Mouse (Mus musculus) neural tube, embryonic 13.5 days (tissue): ENCODE measurements around the gene Rnf130. TPM values are rescaled to one million over a fixed set of nuclear protein-coding genes. Genes with fewer than 3 reads are reported as not detected.

Experiments
- ATAC-seq: fragments of 200-750 bp; cut with Nextera tagmentation; 2 replicates; pipeline ENCODE4 v1.8.0; 2017; ENCODE audit warnings: low read depth, mild to moderate bottlenecking, moderate TSS enrichment, moderate library complexity
- H3K27ac ChIP-seq: fragments of 300-500 bp; sonication (generic); replicated peaks from 2 replicates; pipeline ENCODE4 v1.5.1; 2015; ENCODE audit warnings: moderate library complexity, mild to moderate bottlenecking, inconsistent platforms
- H3K27me3 ChIP-seq: fragments of 300-500 bp; sonication (generic); 2 replicates; pipeline ENCODE4 v1.6.1; 2015; ENCODE audit warnings: mild to moderate bottlenecking, inconsistent platforms
- H3K36me3 ChIP-seq: fragments of 300-500 bp; sonication (generic); 2 replicates; pipeline ENCODE4 v1.6.1; 2015; ENCODE audit warnings: mild to moderate bottlenecking, inconsistent platforms
- H3K4me1 ChIP-seq: fragments of 300-500 bp; sonication (generic); replicated peaks from 2 replicates; pipeline ENCODE4 v1.6.1; 2015; ENCODE audit warnings: inconsistent platforms
- H3K4me2 ChIP-seq: fragments of 300-500 bp; sonication (generic); 2 replicates; pipeline ENCODE4 v1.6.1; 2015; ENCODE audit warnings: inconsistent platforms, mild to moderate bottlenecking, moderate library complexity
- H3K4me3 ChIP-seq: fragments of 300-500 bp; sonication (generic); 2 replicates; pipeline ENCODE4 v1.5.1; 2015; ENCODE audit warnings: mild to moderate bottlenecking, inconsistent platforms
- H3K9ac ChIP-seq: fragments of 300-500 bp; sonication (generic); 2 replicates; pipeline ENCODE4 v1.6.1; 2015; ENCODE audit warnings: moderate library complexity, mild to moderate bottlenecking, inconsistent platforms
- H3K9me3 ChIP-seq: fragments of 300-500 bp; sonication (generic); 2 replicates; pipeline ENCODE4 v1.6.1; 2016; ENCODE audit warnings: inconsistent platforms
- WGBS: fragments of 180-500 bp; shearing (Covaris S2); methylation state at CpG from one replicate; pipeline ENCODE4 v1.1.7; 2015; 5-methylcytosine and 5-hydroxymethylcytosine counted together
- polyA plus RNA-seq: library from polyadenylated mRNA; unstranded; fragments of >200 nt; fragmentation: Nextera tagmentation; extraction: Ambion mirVana; gene quantifications from 2 replicates; pipeline ENCODE4 v1.2.1, GENCODE M21; 2015

The Rnf130 gene
- polyA plus RNA-seq, 1 experiment from 2014 or later: 59.2 TPM

DNA sequence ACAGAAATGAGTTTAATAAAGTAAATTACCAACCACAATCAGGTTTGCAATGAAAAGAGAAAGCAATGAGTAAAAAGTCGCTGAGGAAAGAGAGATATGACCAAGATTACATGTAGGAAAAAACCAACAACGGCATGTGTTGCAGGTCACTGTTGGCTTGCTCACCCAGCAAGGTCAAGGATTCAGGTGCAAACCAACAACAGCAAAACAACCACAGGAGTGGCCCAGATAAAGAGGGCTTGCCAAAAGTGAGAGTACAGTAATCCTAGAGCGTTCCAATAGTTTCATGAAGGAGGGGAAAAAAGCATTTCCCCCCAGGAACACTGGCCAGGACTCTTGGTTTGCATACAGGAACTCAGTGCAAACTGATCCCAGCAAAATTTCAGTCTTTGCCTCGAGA is 28.7 kb upstream of the Rnf130 start:
- H3K9ac ChIP-seq: no peak overlapping the region
- no peaks in the 10 kb centered on the region for H3K4me1 ChIP-seq
- 87% methylated on average over 4 of the region's 4 CpGs for WGBS
- no peaks in the 10 kb centered on the region for H3K9me3 ChIP-seq
- no peak overlapping the region for H3K27ac ChIP-seq
- H3K4me3 ChIP-seq: no peak overlapping the region
- H3K27me3 ChIP-seq: no peaks in the 10 kb centered on the region
- H3K4me2 ChIP-seq: no peak overlapping the region
- H3K36me3 ChIP-seq: no peaks in the 10 kb centered on the region
- no peak for ATAC-seq

DNA sequence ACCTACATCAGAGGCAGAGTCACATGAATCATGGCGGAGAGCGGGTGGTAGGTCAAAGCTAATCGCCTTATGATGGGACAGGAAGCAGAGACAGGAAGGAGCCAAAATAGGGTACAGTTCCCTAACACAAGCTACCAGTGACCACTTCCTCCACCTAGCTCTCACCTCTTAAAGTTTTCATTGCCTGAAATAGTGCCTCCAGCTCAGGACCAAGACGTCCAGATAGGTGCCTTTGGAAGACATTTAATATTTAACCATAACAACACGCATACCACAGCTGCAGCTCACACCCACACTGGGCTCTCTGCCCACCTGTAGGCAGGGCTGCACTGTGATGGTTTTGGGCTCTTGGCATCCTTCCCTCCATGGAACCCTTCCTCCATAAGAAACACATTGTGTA is 27.8 kb upstream of the Rnf130 start:
- no peak overlapping the region for H3K9ac ChIP-seq
- H3K4me2 ChIP-seq: no peak overlapping the region
- no peak overlapping the region for H3K27ac ChIP-seq
- WGBS: 86% methylated on average over 5 of the region's 5 CpGs
- no peak overlapping the region for H3K4me3 ChIP-seq
- H3K27me3 ChIP-seq: no peaks in the 10 kb centered on the region
- no peaks in the 10 kb centered on the region for H3K36me3 ChIP-seq
- no peaks in the 10 kb centered on the region for H3K9me3 ChIP-seq
- no peak for ATAC-seq
- H3K4me1 ChIP-seq: no peaks in the 10 kb centered on the region

DNA sequence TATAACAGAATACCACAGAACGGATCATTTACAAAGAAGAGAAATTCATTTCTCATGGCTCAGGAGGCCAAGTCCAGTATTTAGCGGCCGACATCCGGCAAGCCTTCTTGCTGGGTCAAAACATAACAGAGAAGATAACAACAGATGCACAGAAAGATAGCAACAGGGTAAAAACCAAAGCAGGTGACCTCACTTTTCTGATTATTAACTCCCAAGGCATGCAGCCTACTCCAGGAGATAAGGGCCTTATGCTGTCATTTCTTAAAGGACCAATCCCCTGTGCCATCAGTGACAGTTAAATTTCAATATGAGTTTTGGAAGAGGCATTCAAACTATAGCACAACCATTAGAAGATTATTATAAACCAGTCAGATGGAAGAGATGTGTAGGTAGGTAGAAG is 22.3 kb upstream of the Rnf130 start:
- Histone ChIP-seq H3K36me3 (no peaks in the 10 kb centered on the region), H3K27ac (no peak overlapping the region), H3K4me3 (no peak overlapping the region), H3K27me3 (no peaks in the 10 kb centered on the region), H3K9ac (no peak overlapping the region), H3K4me1 (no peaks in the 10 kb centered on the region), H3K4me2 (no peak overlapping the region), H3K9me3 (no peaks in the 10 kb centered on the region)
- ATAC-seq: no peak
- 89% methylated on average over 4 of the region's 4 CpGs for WGBS

DNA sequence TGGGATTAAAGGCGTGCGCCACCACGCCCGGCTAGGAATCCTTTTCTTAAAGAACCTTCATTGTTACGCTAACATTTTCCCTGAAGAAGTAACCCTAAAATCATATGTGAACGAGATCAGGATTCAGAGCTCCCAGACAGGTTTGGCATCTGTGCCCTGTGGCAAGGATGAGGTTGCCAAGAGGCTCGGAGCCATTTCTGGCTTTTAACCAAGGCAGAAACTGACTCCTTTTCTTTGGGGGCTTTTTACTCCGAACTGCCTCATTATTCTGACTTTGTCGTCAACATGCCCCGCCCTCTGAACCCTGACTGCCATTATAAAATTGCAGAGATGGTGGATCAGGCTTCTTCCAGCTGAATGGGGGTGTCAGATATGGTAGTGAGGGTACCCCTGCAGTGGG is 17.4 kb upstream of the Rnf130 start:
- Histone ChIP-seq H3K9ac (no peak overlapping the region), H3K27ac (no peak overlapping the region), H3K4me2 (no peak overlapping the region), H3K27me3 (no peaks in the 10 kb centered on the region), H3K4me3 (no peak overlapping the region), H3K36me3 (no peaks in the 10 kb centered on the region), H3K9me3 (no peaks in the 10 kb centered on the region), H3K4me1 (no peaks in the 10 kb centered on the region)
- WGBS: 67% methylated on average over 10 of the region's 10 CpGs
- ATAC-seq: no peak

DNA sequence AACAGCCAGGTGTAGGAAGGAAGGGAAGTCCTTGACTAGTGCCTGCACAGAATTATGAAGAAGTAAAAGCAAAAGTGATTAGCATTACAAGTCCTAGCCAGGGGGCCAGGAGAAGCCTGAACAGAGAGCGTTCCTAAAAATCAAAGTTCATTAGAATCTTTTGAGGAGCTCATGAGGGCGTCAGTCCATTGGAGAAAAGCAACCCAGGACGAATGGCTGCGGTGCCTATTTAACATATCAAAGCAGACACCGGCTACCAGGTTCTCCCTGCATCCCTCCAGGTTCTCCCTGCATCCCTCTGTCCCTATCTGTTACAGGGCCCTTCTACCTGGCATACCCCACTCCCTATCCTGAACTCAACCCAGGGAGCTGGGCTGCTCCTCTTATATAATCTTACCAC is 16.9 kb upstream of the Rnf130 start:
- no peak overlapping the region for H3K4me3 ChIP-seq
- H3K9me3 ChIP-seq: no peaks in the 10 kb centered on the region
- H3K4me2 ChIP-seq: no peak overlapping the region
- ATAC-seq: no peak
- no peaks in the 10 kb centered on the region for H3K27me3 ChIP-seq
- 20% methylated on average over 5 of the region's 5 CpGs for WGBS
- H3K27ac ChIP-seq: no peak overlapping the region
- no peak overlapping the region for H3K9ac ChIP-seq
- H3K4me1 ChIP-seq: no peaks in the 10 kb centered on the region
- H3K36me3 ChIP-seq: no peaks in the 10 kb centered on the region

DNA sequence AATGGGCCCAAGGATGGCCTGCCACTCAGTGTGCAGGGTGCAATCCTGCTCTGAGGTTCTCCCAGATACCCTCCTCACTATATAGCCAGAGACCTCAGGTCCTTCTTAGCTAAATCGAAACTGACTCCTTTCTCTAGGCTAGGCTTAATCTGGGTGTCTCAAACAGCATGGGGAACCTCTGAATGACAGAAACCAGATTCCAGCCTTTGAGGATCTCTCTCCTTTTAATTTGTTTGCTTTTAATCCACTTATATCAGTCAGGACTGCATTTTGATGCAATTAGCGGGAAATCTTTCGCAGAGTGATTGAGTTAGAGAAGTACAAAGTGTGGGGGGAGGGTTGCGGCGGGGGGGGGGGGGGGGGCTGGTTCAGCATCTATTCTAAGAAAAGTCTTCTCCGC is 12.1 kb upstream of the Rnf130 start:
- no peak overlapping the region for H3K27ac ChIP-seq
- H3K9me3 ChIP-seq: no peaks in the 10 kb centered on the region
- H3K4me2 ChIP-seq: no peak overlapping the region
- no peaks in the 10 kb centered on the region for H3K4me1 ChIP-seq
- H3K9ac ChIP-seq: no peak overlapping the region
- no peak for ATAC-seq
- 85% methylated on average over 6 of the region's 6 CpGs for WGBS
- H3K4me3 ChIP-seq: no peak overlapping the region
- no peaks in the 10 kb centered on the region for H3K27me3 ChIP-seq
- H3K36me3 ChIP-seq: no peaks in the 10 kb centered on the region

DNA sequence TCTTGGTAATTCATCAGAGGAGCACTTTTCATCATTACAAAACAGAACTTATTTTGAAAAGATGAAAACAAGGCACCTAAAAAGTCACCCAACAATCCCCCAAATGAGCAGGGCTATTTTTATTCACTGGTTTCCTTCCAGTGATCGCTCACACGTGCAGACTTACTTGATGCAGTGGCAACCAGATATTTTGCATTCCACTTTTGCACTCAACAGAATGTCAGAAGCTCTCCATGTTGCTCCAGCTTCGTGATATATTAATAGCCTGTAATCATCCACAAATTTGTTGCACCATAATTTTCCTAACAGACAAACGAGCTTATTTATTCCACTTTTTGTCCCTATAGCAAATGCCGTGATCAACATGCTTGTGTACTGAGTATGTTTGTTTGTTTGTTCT is 8.6 kb upstream of the Rnf130 start:
- H3K9me3 ChIP-seq: no peaks in the 10 kb centered on the region
- no peaks in the 10 kb centered on the region for H3K27me3 ChIP-seq
- no peak overlapping the region for H3K9ac ChIP-seq
- no peaks in the 10 kb centered on the region for H3K36me3 ChIP-seq
- H3K27ac ChIP-seq: no peak overlapping the region
- no peak overlapping the region for H3K4me2 ChIP-seq
- H3K4me3 ChIP-seq: no peak overlapping the region
- no peak for ATAC-seq
- WGBS: 86% methylated on average over 5 of the region's 5 CpGs
- H3K4me1 ChIP-seq: no peaks in the 10 kb centered on the region

DNA sequence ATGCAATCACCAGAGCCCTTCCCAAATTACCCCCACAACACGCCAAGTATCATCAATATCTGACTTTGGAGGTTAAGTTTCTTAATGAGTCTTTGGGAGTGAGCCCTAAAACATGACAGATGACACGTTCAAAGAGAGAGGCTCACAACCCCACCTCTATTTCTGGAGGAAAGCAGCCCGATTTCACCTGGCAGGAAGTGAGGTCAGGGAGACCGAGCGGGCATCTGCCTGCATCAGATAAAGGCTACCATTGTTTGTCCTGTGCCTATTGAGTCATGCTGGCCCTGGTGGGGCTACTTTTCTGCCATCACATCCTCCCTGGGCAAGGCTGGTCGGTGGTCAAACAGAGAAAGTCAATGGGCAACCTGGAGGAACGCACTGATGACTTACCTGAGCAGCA is 7.6 kb upstream of the Rnf130 start:
- Histone ChIP-seq H3K27me3 (no peaks in the 10 kb centered on the region), H3K4me3 (no peak overlapping the region), H3K36me3 (no peaks in the 10 kb centered on the region), H3K9me3 (no peaks in the 10 kb centered on the region), H3K9ac (no peak overlapping the region), H3K4me1 (no peaks in the 10 kb centered on the region), H3K4me2 (no peak overlapping the region), H3K27ac (no peak overlapping the region)
- 87% methylated on average over 7 of the region's 7 CpGs for WGBS
- no peak for ATAC-seq

DNA sequence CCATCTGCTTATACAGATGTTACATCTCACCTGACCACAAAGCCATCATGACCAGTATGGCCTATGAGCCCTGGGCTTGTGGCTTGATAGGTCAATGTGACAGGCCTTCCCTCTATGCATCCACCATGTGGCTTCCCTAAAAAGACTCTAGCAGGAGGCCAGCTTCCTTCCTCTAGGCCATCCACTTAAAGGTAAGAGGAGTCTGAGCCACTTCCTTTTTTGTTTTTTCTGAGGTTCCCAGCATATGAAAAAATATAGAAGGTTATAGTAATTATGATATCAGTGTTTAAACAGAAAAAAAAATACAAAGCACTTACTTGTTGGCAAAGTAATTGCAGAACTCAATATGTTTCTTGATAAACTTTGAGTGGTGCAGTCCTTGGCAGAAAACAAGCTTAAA is 6.3 kb upstream of the Rnf130 start:
- peaks cover 5% of the 10 kb centered on the region for H3K27me3 ChIP-seq
- no peak overlapping the region for H3K4me2 ChIP-seq
- no peak overlapping the region for H3K27ac ChIP-seq
- H3K9me3 ChIP-seq: no peaks in the 10 kb centered on the region
- no peak overlapping the region for H3K4me3 ChIP-seq
- ATAC-seq: no peak
- H3K36me3 ChIP-seq: no peaks in the 10 kb centered on the region
- no peak overlapping the region for H3K9ac ChIP-seq
- H3K4me1 ChIP-seq: no peaks in the 10 kb centered on the region

DNA sequence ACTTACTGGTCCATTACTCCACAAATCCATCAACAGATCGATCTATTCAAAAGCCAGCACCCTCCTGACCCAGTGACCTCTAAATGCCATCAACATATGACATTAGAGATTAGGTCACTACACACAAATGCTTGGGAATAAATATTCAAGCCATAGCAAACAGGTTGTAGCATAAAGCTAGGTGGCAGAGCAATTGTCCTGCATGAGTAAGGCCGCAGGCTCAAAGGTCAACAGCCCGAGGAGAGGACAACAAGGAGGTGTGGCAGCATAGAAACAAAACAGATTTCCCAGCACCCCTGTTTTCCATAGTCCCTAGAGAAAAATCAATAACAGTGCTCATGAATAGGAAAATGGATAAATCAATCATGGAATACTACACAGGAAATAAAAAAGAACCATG is 3.1 kb upstream of the Rnf130 start:
- Histone ChIP-seq H3K27ac (no peak overlapping the region), H3K27me3 (peaks cover 10% of the 10 kb centered on the region), H3K4me2 (no peak overlapping the region), H3K9ac (no peak overlapping the region), H3K4me3 (no peak overlapping the region), H3K4me1 (peaks cover 7% of the 10 kb centered on the region), H3K36me3 (no peaks in the 10 kb centered on the region), H3K9me3 (no peaks in the 10 kb centered on the region)
- WGBS: 64% methylated on average over 3 of the region's 3 CpGs
- no peak for ATAC-seq

DNA sequence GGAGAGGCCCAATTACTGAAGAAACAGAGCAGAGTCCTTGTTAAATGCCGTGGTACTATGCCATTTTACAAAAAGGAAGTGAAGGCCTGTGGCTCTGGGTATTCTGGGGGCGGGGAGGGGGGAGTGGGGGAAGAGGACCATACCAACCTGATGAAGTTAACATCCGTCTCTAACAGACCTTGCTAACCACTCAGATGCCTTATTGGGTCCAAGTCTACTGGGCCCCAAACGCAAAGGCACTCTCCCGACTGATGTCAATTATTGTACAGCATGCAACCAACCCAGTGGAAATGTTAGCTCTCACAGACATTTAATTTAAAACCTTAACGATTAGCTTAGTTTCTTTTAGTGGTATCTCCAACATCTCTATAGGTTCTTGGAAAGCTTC is 707 bp upstream of the Rnf130 start:
- ATAC-seq: peak; percentile 58
- Histone ChIP-seq H3K36me3 (no peaks in the 10 kb centered on the region), H3K9me3 (no peaks in the 10 kb centered on the region), H3K4me2 (peak overlapping the region; percentile 79), H3K9ac (peak overlapping the region; percentile 99), H3K27ac (peak overlapping the region; percentile 97), H3K4me3 (peak overlapping the region; percentile 77), H3K4me1 (peaks cover 31% of the 10 kb centered on the region), H3K27me3 (peaks cover 10% of the 10 kb centered on the region)
- WGBS: 61% methylated on average over 6 of the region's 6 CpGs

DNA sequence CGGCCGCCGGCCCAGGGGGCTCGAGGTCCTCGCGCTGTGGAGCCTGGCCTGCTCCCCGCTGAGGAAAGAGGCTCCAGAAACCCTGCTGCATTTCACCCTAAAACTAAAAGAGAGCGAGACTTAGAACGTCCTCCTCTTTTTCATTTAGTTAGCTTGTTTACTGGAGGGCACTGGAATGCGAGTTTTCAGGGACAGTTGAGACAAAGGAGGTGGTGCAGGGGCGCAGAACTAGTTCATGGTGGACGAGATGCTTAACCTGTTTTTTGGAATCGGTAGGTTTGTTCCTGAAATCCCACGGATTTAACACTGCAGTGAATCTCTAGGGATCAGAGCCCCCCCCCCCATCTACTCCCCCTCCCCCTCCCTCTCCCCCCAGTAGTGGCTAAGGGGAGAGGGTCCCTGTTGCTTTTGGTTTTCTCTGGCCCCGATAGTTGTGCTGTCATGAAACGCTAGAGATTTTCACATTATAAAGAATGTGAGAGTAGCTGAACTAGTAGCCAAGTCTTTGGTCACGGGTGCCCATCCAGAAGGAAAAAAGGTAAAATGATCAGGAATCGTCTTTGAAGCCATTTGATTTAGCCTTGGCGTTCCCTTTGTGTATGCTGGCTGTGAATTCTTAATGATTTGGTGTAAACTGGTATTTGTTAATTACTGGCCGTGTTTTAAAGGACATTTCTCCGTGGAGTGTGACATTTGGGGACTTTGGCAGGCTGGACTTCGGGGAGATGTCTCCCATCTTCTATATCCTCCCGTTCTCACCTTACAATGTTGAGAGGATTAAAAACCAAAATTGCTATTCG is 775 bp downstream of the Rnf130 start:
- peak overlapping the region; percentile 79 for H3K4me2 ChIP-seq
- H3K9ac ChIP-seq: peak overlapping the region; percentile 99
- 5% methylated on average over 24 of the region's 24 CpGs for WGBS
- peak overlapping the region; percentile 97 for H3K27ac ChIP-seq
- H3K27me3 ChIP-seq: peaks cover 10% of the 10 kb centered on the region
- peak overlapping the region; percentile 77 for H3K4me3 ChIP-seq
- H3K36me3 ChIP-seq: no peaks in the 10 kb centered on the region
- peaks cover 35% of the 10 kb centered on the region for H3K4me1 ChIP-seq
- peak; percentile 17; the same call in 1 of the 2 replicates for ATAC-seq
- H3K9me3 ChIP-seq: no peaks in the 10 kb centered on the region

DNA sequence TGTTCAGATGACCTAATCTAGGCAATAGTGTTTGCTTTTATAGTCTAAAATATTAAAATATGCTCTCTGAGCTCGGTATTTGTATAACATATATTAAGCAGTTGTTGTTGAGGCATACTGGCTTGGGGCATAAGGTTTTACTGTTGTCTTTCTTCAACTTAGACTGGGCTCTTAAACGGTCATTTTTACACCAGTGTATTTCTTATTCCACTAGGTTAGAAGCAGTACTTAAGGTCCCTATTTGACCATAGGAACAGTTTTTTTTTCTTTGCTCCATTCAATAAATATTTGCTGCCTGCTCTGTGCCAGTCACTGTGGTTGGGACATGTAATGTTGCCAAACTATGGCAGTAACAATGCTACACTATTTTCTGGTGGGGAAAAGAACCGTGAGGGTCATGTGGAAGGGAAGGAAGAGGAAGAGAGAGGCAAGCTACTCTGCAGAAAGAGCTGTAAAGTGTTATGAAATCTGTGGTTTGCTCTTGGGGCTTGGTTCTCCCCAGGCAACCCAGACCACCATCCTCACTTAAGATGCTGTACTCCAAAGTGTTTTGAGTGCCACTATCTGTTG is 1.5 kb downstream of the Rnf130 start:
- Histone ChIP-seq H3K36me3 (no peaks in the 10 kb centered on the region), H3K27me3 (peaks cover 10% of the 10 kb centered on the region), H3K9me3 (no peaks in the 10 kb centered on the region), H3K4me3 (peak overlapping the region; percentile 77), H3K4me2 (peak overlapping the region; percentile 79), H3K27ac (peak overlapping the region; percentile 54), H3K9ac (peak overlapping the region; percentile 99), H3K4me1 (peaks cover 39% of the 10 kb centered on the region)
- WGBS: 30% methylated on average over 3 of the region's 3 CpGs
- ATAC-seq: no peak
